Mouse (Mus musculus) kidney, postnatal 10 days (tissue): Measurements from ENCODE around the gene Shf.
"Not testable (repeated sequence)": the region's sequence is repeated elsewhere in the genome, so short reads cannot be mapped to it uniquely, and the experiment has no call there.

Source experiments
- DNase-seq: peaks from one replicate; pipeline ENCODE4 v3.0.0; 2021; ENCODE audit warnings: mixed read lengths

Gene Shf

GRCm38 (mm10) chr2:122347257-122347656 lies 21.7 kb downstream of the Shf start:
- no peak for DNase-seq

- not testable (repeated sequence) for DNase-seq
These were observed 22.8 kb downstream of the Shf start for GRCm38 (mm10) chr2:122346164-122346563.

- DNase-seq, result no peak
These were observed 23.7 kb downstream of the Shf start for GRCm38 (mm10) chr2:122345106-122345893.

- no peak for DNase-seq
These were observed 31.7 kb downstream of the Shf start for GRCm38 (mm10) chr2:122337291-122337690.

GRCm38 (mm10) chr2:122334170-122334569 lies 34.8 kb downstream of the Shf start:
- DNase-seq, result peak; percentile 41

GRCm38 (mm10) chr2:122332222-122332621 lies 36.7 kb downstream of the Shf start:
- no peak for DNase-seq

GRCm38 (mm10) chr2:122330317-122330716 lies 38.6 kb downstream of the Shf start:
- not testable (repeated sequence) for DNase-seq

GRCm38 (mm10) chr2:122327986-122328385 lies 41.0 kb downstream of the Shf start:
- no peak for DNase-seq

- no peak for DNase-seq
These were observed 43.6 kb downstream of the Shf start for GRCm38 (mm10) chr2:122325361-122325760.

GRCm38 (mm10) chr2:122324586-122324985 lies 44.4 kb downstream of the Shf start:
- DNase-seq, result no peak

GRCm38 (mm10) chr2:122323960-122324359 lies 45.0 kb downstream of the Shf start:
- DNase-seq, result no peak

- DNase-seq, result no peak
These were observed 51.6 kb downstream of the Shf start for GRCm38 (mm10) chr2:122317384-122317783.

GRCm38 (mm10) chr2:122315372-122315771 lies 53.6 kb downstream of the Shf start, which contains the start of gene Duox1:
Gene Duox1 (plus strand): TSS chr2:122315672.
- no peak for DNase-seq

- DNase-seq, result no peak
These were observed 55.4 kb downstream of the Shf start, which contains the start of gene Duoxa1 for GRCm38 (mm10) chr2:122313536-122313935. Gene Duoxa1 (minus strand): TSS chr2:122313730.

GRCm38 (mm10) chr2:122312722-122313417 lies 56.1 kb downstream of the Shf start:
- peak; percentile 81 for DNase-seq

GRCm38 (mm10) chr2:122311561-122311960 lies 57.4 kb downstream of the Shf start:
- no peak for DNase-seq

GRCm38 (mm10) chr2:122309647-122310046 lies 59.3 kb downstream of the Shf start:
- DNase-seq, result no peak

GRCm38 (mm10) chr2:122306184-122306583 lies 62.8 kb downstream of the Shf start:
- DNase-seq, result no peak

GRCm38 (mm10) chr2:122305097-122305892 lies 63.7 kb downstream of the Shf start:
- DNase-seq, result no peak

- no peak for DNase-seq
These were observed 64.4 kb downstream of the Shf start for GRCm38 (mm10) chr2:122304544-122304943.

GRCm38 (mm10) chr2:122302574-122303241 lies 66.3 kb downstream of the Shf start:
- DNase-seq, result peak; percentile 76

GRCm38 (mm10) chr2:122301921-122302573 lies 66.9 kb downstream of the Shf start:
- no peak for DNase-seq
